Mouse (Mus musculus) E14TG2a.4 (cell line): Measurements from ENCODE around the gene Swt1.

Experiments
- CTCF ChIP-seq: conservative IDR thresholded peaks from 2 replicates; pipeline ENCODE4 v1.5.1; 2014; ENCODE audit warnings: low read length
- NANOG ChIP-seq: IDR thresholded peaks from 2 replicates; pipeline ENCODE4 v1.6.1; 2014; ENCODE audit warnings: borderline replicate concordance, low read length, mixed read lengths
- POU5F1 ChIP-seq: IDR thresholded peaks from 2 replicates; pipeline ENCODE4 v1.6.1; 2014; ENCODE audit warnings: low read length, borderline replicate concordance

- TF ChIP-seq CTCF (no peak), POU5F1 (no peak), NANOG (no peak)
Measured at GRCm38 (mm10) chr1:151451946-151452345, 23.7 kb upstream of the Swt1 start.
